Mouse (Mus musculus) erythroblast, embryonic 14.5 days (primary cell): Measurements from ENCODE around the gene Cd180. TPM values are rescaled to one million over a fixed set of nuclear protein-coding genes. Genes with fewer than 3 reads are reported as not detected.
"Not testable (repeated sequence)": the region's sequence is repeated elsewhere in the genome, so short reads cannot be mapped to it uniquely, and the experiment has no call there.

Experiments
- H3K27me3 ChIP-seq: 2 replicates; pipeline ENCODE4 v1.6.1; 2012; ENCODE audit warnings: inconsistent platforms; ENCODE audit not compliant: control insufficient read depth
- H3K36me3 ChIP-seq: 2 replicates; pipeline ENCODE4 v1.6.1; 2012; ENCODE audit warnings: mild to moderate bottlenecking, inconsistent platforms; ENCODE audit not compliant: control insufficient read depth
- H3K4me1 ChIP-seq: 2 replicates; pipeline ENCODE4 v1.6.1; 2012; ENCODE audit warnings: inconsistent platforms; ENCODE audit not compliant: control insufficient read depth
- H3K4me3 ChIP-seq: replicated peaks from 2 replicates; pipeline ENCODE3; 2012; ENCODE audit warnings: moderate library complexity, mild to moderate bottlenecking, inconsistent platforms
- H3K9me3 ChIP-seq: 2 replicates; pipeline ENCODE4 v1.6.1; 2012; ENCODE audit warnings: low read length, inconsistent platforms, mixed read lengths; ENCODE audit not compliant: control insufficient read depth
- GATA1 ChIP-seq: IDR thresholded peaks from 2 replicates; pipeline ENCODE4 v1.6.1; 2012; ENCODE audit warnings: low read length, inconsistent platforms, mixed read lengths
- TAL1 ChIP-seq: IDR thresholded peaks from 3 replicates; pipeline ENCODE4 v1.6.1; 2012; ENCODE audit warnings: low read length, inconsistent platforms, mixed read lengths
- polyA plus RNA-seq: library from polyadenylated mRNA; stranded (reverse); fragments of >175 nt; gene quantifications from 2 replicates; pipeline ENCODE4 v1.2.3, GENCODE M21; 2012

The Cd180 gene
- polyA plus RNA-seq, 1 experiment, result not detected

DNA sequence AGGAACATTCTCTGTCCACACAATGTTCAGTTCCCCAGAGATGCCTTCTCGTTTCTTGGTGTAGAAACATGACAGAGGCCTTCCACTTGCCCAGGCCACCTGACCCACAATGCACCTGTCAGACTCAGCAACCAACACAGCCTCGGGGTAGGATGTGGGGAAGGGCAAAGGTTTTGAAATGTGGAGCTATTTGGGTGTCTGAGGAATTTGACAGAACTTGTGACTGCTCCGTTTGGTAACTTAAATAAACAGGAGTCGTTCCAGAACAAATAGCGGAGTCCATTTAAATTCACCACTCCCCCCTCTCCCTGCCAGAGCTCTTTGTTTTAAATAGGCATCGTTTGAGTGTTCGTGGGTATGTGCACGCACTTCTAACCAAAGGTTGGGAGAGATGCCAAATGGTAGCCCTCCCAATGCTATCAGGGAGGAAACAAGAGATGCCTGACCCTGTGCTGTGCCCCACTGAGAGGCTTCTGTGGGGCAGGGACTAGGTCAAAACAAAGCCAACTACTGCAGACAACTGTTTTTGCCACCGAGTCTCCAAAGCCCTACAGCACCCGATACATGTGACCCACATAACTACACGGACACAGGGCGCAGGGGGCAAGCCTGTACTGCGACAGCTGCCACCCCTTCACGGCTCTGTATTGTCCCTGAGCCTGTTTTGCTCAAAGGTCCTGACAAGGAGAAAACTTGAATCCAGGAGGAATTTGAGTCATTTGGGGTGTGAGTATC, 23.7 kb upstream of the Cd180 start:
- Histone ChIP-seq H3K27me3 (peaks cover 17% of the 10 kb centered on the region), H3K36me3 (no peaks in the 10 kb centered on the region), H3K9me3 (no peaks in the 10 kb centered on the region), H3K4me3 (no peak overlapping the region), H3K4me1 (peaks cover 5% of the 10 kb centered on the region)
- no peak for TF ChIP-seq GATA1
- no peak for TF ChIP-seq TAL1

DNA sequence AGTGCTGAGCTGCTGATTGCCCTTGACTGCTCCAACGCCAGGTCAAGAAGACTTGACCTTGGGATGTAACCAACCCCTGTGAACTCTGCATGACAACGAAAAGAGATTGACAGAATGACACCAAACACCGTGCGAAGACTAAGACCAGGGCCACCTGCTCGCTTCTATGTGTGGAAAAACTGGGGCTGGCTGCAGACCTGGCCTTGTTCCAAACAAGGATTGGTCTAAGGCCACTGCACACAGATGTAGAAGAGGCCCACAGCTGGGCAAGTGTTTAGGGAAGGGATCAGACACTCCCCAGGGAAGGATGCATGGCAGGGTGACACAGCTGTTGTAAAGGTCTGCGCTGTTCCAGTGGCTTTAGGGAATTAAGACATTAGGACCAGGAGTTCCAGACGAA, 22.9 kb upstream of the Cd180 start:
- Histone ChIP-seq H3K4me3 (no peak overlapping the region), H3K27me3 (peaks cover 14% of the 10 kb centered on the region), H3K4me1 (peaks cover 1% of the 10 kb centered on the region), H3K9me3 (no peaks in the 10 kb centered on the region), H3K36me3 (no peaks in the 10 kb centered on the region)
- no peak for TF ChIP-seq TAL1
- no peak for TF ChIP-seq GATA1

- Histone ChIP-seq H3K4me1 (no peaks in the 10 kb centered on the region), H3K9me3 (no peaks in the 10 kb centered on the region), H3K36me3 (no peaks in the 10 kb centered on the region), H3K27me3 (no peaks in the 10 kb centered on the region), H3K4me3 (no peak overlapping the region)
- no peak for TF ChIP-seq GATA1
Measured at GRCm38 (mm10) chr13:102674083-102674482, 19.3 kb upstream of the Cd180 start.

DNA sequence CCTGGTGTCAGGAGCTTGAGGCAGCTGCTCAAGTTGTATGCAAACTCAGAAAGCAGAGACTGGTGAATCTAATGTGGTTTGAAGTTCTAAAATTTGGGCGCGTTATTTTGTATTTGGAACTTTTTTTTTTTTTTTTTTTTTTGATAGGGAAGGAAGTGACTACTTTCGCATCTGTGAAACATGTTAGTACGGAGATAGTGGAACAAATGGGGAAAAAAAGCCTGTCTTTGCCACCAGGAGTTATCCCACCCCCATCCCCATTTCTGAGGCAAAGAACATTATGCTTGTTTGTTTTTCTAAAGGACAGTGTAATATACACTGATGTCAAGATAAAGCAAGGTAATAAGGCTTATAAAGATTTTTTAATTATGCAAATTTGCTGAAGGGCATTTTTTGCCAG, 15.8 kb upstream of the Cd180 start:
- not testable (repeated sequence) for H3K36me3 ChIP-seq, H3K9me3 ChIP-seq, H3K4me3 ChIP-seq, H3K4me1 ChIP-seq, H3K27me3 ChIP-seq

DNA sequence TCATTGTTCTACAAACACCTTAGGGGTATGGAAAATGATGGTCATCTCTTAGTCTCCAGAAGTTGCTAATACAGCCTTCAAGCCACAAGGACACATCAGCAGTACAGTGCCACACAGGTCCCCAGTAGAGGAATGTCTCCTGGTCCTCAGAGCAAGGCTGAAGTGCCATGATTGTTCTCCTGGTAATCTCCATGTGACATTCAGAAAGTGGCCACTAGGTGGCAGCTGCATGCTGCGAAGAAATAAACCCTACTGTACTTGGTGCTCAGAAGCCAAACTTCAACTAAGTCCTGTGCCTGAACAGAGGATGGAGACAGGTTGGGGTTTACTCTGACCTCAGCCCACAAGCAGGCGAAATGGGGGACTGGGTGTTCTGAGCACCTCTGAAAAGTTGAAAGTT, 14.9 kb upstream of the Cd180 start:
- Histone ChIP-seq H3K27me3 (no peaks in the 10 kb centered on the region), H3K36me3 (no peaks in the 10 kb centered on the region), H3K4me3 (no peak overlapping the region), H3K9me3 (no peaks in the 10 kb centered on the region), H3K4me1 (no peaks in the 10 kb centered on the region)
- no peak for TF ChIP-seq GATA1
- TF ChIP-seq TAL1, result no peak

GRCm38 (mm10) chr13:102684890-102685289, 8.5 kb upstream of the Cd180 start:
- Histone ChIP-seq H3K4me3 (no peak overlapping the region), H3K4me1 (no peaks in the 10 kb centered on the region), H3K27me3 (no peaks in the 10 kb centered on the region), H3K9me3 (no peaks in the 10 kb centered on the region), H3K36me3 (no peaks in the 10 kb centered on the region)
- no peak for TF ChIP-seq GATA1
- no peak for TF ChIP-seq TAL1

- Histone ChIP-seq H3K4me1 (no peaks in the 10 kb centered on the region), H3K27me3 (no peaks in the 10 kb centered on the region), H3K9me3 (no peaks in the 10 kb centered on the region), H3K4me3 (no peak overlapping the region), H3K36me3 (no peaks in the 10 kb centered on the region)
- TF ChIP-seq TAL1 (no peak), GATA1 (no peak)
Measured at GRCm38 (mm10) chr13:102688121-102688520, 5.2 kb upstream of the Cd180 start.

DNA sequence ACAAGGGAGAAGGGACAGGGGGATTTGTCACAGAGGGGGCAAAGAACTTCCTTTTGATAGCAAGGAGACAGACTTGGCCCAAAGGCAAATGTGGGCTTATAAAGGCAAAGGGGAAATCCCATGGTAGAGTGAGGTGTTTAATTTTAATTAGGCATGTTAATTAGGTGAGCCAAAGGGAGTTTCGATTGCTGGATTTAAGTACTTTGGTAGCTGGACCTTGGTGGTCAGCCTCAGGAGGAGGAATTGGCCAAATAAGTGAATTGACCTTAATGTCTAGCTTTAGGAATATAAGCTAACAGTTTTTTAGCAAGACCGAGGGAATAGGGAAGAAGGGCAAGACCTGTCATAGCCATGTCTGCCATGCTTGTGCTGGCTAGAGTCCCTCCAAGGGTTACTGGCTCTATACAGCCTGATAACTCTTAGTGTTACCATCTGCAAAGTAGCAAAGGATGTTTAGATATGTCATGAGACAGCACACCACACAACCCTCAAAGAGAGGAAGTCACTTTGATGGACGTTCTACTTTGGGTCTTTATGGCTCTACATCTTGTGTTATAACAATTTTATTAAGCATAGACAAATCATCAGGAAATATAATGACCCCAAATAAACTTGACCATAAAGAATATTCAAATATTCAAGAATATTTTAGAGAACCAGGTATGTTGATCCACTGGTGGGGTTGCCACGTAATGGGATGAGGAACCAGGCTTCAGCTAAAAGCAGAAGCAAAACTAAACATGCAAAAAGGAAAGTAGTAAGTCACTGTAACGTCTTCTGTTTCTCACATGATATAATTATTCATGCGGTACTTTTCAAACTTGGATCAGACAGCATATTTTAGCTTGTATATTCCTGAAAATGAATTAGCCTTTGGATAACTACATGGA, 3.9 kb upstream of the Cd180 start:
- H3K4me3 ChIP-seq, result no peak overlapping the region
- no peaks in the 10 kb centered on the region for H3K9me3 ChIP-seq
- TF ChIP-seq GATA1 (no peak), TAL1 (no peak)
- no peaks in the 10 kb centered on the region for H3K4me1 ChIP-seq
- H3K36me3 ChIP-seq, result no peaks in the 10 kb centered on the region
- H3K27me3 ChIP-seq, result no peaks in the 10 kb centered on the region

- TF ChIP-seq TAL1, result no peak
- TF ChIP-seq GATA1, result no peak
- H3K4me3 ChIP-seq, result no peak overlapping the region
- no peaks in the 10 kb centered on the region for H3K9me3 ChIP-seq
Measured at GRCm38 (mm10) chr13:102690184-102690583, 3.2 kb upstream of the Cd180 start.

More at GRCm38 (mm10) chr13:102690184-102690583, 3.2 kb upstream of the Cd180 start:
- Histone ChIP-seq H3K27me3 (no peaks in the 10 kb centered on the region), H3K4me1 (no peaks in the 10 kb centered on the region), H3K36me3 (no peaks in the 10 kb centered on the region)
